Comparison of ENCODE assay signal across 8 mouse cellular contexts in genomic region chr9:75409031-75409851, GRCm38 (mm10). TPM values are rescaled to one million over a fixed set of nuclear protein-coding genes. Genes with fewer than 3 reads are reported as not detected.
DNase-seq lines count a peak whose midpoint lies in the region; ATAC-seq lines count a peak whose summit lies in the region.

No protein-coding gene starts in this region.

- H3K27ac ChIP-seq in hindbrain, embryonic 12.5 days = peak overlapping the region; percentile 98

- peak; percentile 91 for ATAC-seq in hindbrain, embryonic 12.5 days (ENCODE audit: low FRiP score)

- peak; percentile 81 for DNase-seq in R1 (ENCODE audit: low read depth, low spot score)
- DNase-seq in cerebellum, postnatal 36 days = peak; percentile 64 to 69
- peak; percentile 48 to 55 for DNase-seq in frontal cortex, postnatal 14 days (ENCODE audit: low spot score in 2 of 2)
- peak; percentile 34 for DNase-seq in left cerebral cortex, adult 11 months (ENCODE audit: low spot score)
- peak; percentile 78 for DNase-seq in lung, postnatal 36 days
- DNase-seq in retina, embryonic 14.5 days (ENCODE audit: low spot score) = peak; percentile 58
- peak; percentile 66 to 72 for DNase-seq in thymus, postnatal 36 days

- peak overlapping the region; percentile 93 for H3K4me3 ChIP-seq in hindbrain, embryonic 12.5 days

- no peaks in the 10 kb centered on the region for H3K36me3 ChIP-seq in hindbrain, embryonic 12.5 days

- H3K4me1 ChIP-seq in hindbrain, embryonic 12.5 days = peaks cover 34% of the 10 kb centered on the region

- H3K27me3 ChIP-seq in hindbrain, embryonic 12.5 days = no peaks in the 10 kb centered on the region

- peak overlapping the region; percentile 71 for H3K4me2 ChIP-seq in hindbrain, embryonic 12.5 days (replicated peaks)

- H3K9ac ChIP-seq in hindbrain, embryonic 12.5 days = peak overlapping the region; percentile 90

- no peaks in the 10 kb centered on the region for H3K9me3 ChIP-seq in hindbrain, embryonic 12.5 days (replicated peaks)

- under 1% methylated on average over 84 of the region's 90 CpGs for WGBS in hindbrain, embryonic 12.5 days

RNA-seq across cellular contexts. Expression of gene Mapk6, which starts 0.6 kb away (rescaled TPM):
- polyA plus RNA-seq in hindbrain, embryonic 12.5 days (2016; fragmentation: Nextera tagmentation; extraction: Ambion mirVana) = 176 and 183 TPM in 2 replicates

RNA-seq across cellular contexts. Expression of gene Leo1, which starts 32.1 kb away (rescaled TPM):
- polyA plus RNA-seq in hindbrain, embryonic 12.5 days (2016; fragmentation: Nextera tagmentation; extraction: Ambion mirVana) = 50.5 and 51.7 TPM in 2 replicates

Comparison
In these comparisons a context has a peak if more than half of its experiments do, and no peak if none do; other contexts are left out.
1. Peak in every context shown above with its lines: DNase-seq, ATAC-seq, H3K4me3 ChIP-seq and H3K27ac ChIP-seq.